Mouse (Mus musculus): ENCODE measurements around the gene Atp2b1. TPM values are rescaled to one million over a fixed set of nuclear protein-coding genes. Genes with fewer than 3 reads are reported as not detected.

Atp2b1 gene
- polyA plus RNA-seq, 1 experiment from 2014 or later = 171 TPM

GRCm38 (mm10) chr10:98948096-98948495 is 33.9 kb downstream of the Atp2b1 start:
- Histone ChIP-seq H3K27me3 (replicated peaks; ENCODE audit: control insufficient read depth, insufficient read depth, low read length) (no peaks in the 10 kb centered on the region), H3K36me3 (ENCODE audit: control insufficient read depth, insufficient read depth, low read length) (no peaks in the 10 kb centered on the region), H3K4me1 (replicated peaks; ENCODE audit: control insufficient read depth, insufficient read depth, low read length) (peaks cover 5% of the 10 kb centered on the region; the same call in 1 of the 2 replicates), H3K9ac (ENCODE audit: low read length) (no peak overlapping the region), H3K27ac (ENCODE audit: low read depth) (no peak overlapping the region), H3K4me2 (ENCODE audit: low read length) (no peak overlapping the region), H3K4me3 (ENCODE audit: low read depth, low read length) (no peak overlapping the region), H3K9me3 (ENCODE audit: control insufficient read depth, low read length) (no peaks in the 10 kb centered on the region)
- ATAC-seq (replicated peaks; ENCODE audit: low FRiP score, low TSS enrichment, low read depth) (no peak), DNase-seq (ENCODE audit: low spot score) (no peak)
- WGBS = 82% methylated on average over 5 of the region's 5 CpGs

DNA sequence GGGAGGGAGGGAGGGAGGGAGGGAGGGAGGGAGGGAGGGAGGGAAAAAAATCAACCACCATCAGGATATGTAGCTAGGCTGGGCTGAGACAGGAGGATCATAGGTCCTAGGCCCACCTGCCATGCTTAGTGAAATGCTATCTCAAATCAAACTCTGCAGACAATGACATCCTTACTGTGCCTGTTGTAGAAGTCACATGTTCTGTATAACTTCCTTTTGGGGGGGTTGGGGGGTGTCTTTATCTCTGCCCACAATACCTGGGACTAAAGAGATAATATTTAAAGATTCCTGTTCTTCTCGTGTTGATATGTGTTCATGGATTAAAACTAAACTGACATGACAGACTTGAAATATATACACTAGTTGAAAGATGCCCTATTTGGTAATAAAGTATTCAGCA is 35.5 kb downstream of the Atp2b1 start:
- no peaks in the 10 kb centered on the region for H3K9me3 ChIP-seq (ENCODE audit: control insufficient read depth, low read length)
- no peak overlapping the region for H3K4me3 ChIP-seq (ENCODE audit: low read depth, low read length)
- no peaks in the 10 kb centered on the region for H3K36me3 ChIP-seq (ENCODE audit: control insufficient read depth, insufficient read depth, low read length)
- WGBS = 49% methylated on average over 1 of the region's 1 CpGs
- no peak for ATAC-seq (replicated peaks; ENCODE audit: low FRiP score, low TSS enrichment, low read depth)
- no peak overlapping the region for H3K27ac ChIP-seq (ENCODE audit: low read depth)
- H3K27me3 ChIP-seq (replicated peaks; ENCODE audit: control insufficient read depth, insufficient read depth, low read length) = no peaks in the 10 kb centered on the region
- H3K9ac ChIP-seq (ENCODE audit: low read length) = no peak overlapping the region
- H3K4me1 ChIP-seq (replicated peaks; ENCODE audit: control insufficient read depth, insufficient read depth, low read length) = peaks cover 5% of the 10 kb centered on the region; the same call in 1 of the 2 replicates
- H3K4me2 ChIP-seq (ENCODE audit: low read length) = no peak overlapping the region
- DNase-seq (ENCODE audit: low spot score) = no peak

DNA sequence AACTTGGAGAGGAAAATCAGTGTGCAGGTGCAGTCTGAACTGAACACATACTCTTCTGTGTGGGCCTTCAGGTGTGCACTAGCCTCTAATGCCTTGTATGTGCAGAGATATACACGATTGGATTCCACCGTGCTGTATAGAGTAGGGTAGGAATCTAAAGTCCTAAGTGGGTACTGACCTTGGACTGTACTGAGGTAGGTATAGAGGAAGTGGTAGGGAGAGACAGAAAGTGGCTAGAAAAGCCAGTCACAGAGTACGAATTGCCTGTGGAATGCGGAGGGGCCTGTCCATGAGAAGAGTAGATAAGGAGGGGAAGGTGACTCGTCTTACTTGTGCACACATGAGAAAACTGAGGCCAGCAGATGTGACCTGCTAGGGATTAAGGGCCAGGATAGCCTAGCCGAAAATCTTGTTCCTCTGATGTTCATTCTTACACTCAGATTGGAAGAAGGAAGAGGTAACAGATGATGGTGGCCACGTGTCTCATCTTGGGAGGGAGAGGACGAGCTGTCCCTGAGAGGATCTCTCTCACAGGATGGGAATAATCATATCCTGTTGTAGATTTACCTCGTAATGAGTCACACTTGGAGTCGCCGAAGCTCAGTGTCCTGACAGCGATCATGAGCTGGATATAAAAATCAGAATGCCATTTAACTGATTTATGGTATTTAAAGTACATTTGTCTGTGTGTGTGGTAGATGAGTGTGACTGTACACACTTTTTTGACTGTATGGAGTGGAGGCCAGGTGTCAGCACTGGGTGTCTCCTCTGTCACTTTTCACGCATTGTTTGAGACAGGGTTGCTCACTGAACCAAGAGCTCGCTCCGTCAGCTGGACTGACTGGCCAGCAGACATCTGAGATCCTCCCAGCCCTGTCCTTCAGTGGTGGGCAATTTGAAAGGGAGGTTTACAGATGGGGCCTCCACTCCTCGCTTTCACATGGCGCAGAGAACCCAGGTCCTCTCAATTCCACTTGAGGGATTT is 37.4 kb downstream of the Atp2b1 start:
- WGBS = 79% methylated on average over 17 of the region's 17 CpGs
- no peak overlapping the region for H3K9ac ChIP-seq (ENCODE audit: low read length)
- H3K4me2 ChIP-seq (ENCODE audit: low read length) = no peak overlapping the region
- no peak overlapping the region for H3K4me3 ChIP-seq (ENCODE audit: low read depth, low read length)
- H3K27ac ChIP-seq (ENCODE audit: low read depth) = no peak overlapping the region
- DNase-seq (ENCODE audit: low spot score) = no peak
- H3K9me3 ChIP-seq (ENCODE audit: control insufficient read depth, low read length) = no peaks in the 10 kb centered on the region
- H3K4me1 ChIP-seq (replicated peaks; ENCODE audit: control insufficient read depth, insufficient read depth, low read length) = peaks cover 5% of the 10 kb centered on the region; the same call in 1 of the 2 replicates
- no peaks in the 10 kb centered on the region for H3K27me3 ChIP-seq (replicated peaks; ENCODE audit: control insufficient read depth, insufficient read depth, low read length)
- no peaks in the 10 kb centered on the region for H3K36me3 ChIP-seq (ENCODE audit: control insufficient read depth, insufficient read depth, low read length)
- ATAC-seq (replicated peaks; ENCODE audit: low FRiP score, low TSS enrichment, low read depth) = no peak

- Histone ChIP-seq H3K9me3 (ENCODE audit: control insufficient read depth, low read length) (no peaks in the 10 kb centered on the region), H3K27me3 (replicated peaks; ENCODE audit: control insufficient read depth, insufficient read depth, low read length) (no peaks in the 10 kb centered on the region), H3K4me3 (ENCODE audit: low read depth, low read length) (no peak overlapping the region), H3K4me1 (replicated peaks; ENCODE audit: control insufficient read depth, insufficient read depth, low read length) (no peaks in the 10 kb centered on the region; the same call in 1 of the 2 replicates), H3K27ac (ENCODE audit: low read depth) (no peak overlapping the region), H3K4me2 (ENCODE audit: low read length) (no peak overlapping the region), H3K36me3 (ENCODE audit: control insufficient read depth, insufficient read depth, low read length) (no peaks in the 10 kb centered on the region), H3K9ac (ENCODE audit: low read length) (no peak overlapping the region)
- ATAC-seq (replicated peaks; ENCODE audit: low FRiP score, low TSS enrichment, low read depth) (no peak), DNase-seq (ENCODE audit: low spot score) (no peak)
- WGBS = 85% methylated on average over 12 of the region's 12 CpGs
Observed at GRCm38 (mm10) chr10:98954230-98954993, 40.2 kb downstream of the Atp2b1 start.

- H3K27me3 ChIP-seq (replicated peaks; ENCODE audit: control insufficient read depth, insufficient read depth, low read length) = no peaks in the 10 kb centered on the region
- no peaks in the 10 kb centered on the region; the same call in 1 of the 2 replicates for H3K4me1 ChIP-seq (replicated peaks; ENCODE audit: control insufficient read depth, insufficient read depth, low read length)
- no peaks in the 10 kb centered on the region for H3K9me3 ChIP-seq (ENCODE audit: control insufficient read depth, low read length)
- ATAC-seq (replicated peaks; ENCODE audit: low FRiP score, low TSS enrichment, low read depth) (no peak), DNase-seq (ENCODE audit: low spot score) (no peak)
- no peaks in the 10 kb centered on the region for H3K36me3 ChIP-seq (ENCODE audit: control insufficient read depth, insufficient read depth, low read length)
- WGBS = 89% methylated on average over 3 of the region's 3 CpGs
- H3K9ac ChIP-seq (ENCODE audit: low read length) = no peak overlapping the region
- H3K27ac ChIP-seq (ENCODE audit: low read depth) = no peak overlapping the region
- no peak overlapping the region for H3K4me3 ChIP-seq (ENCODE audit: low read depth, low read length)
- H3K4me2 ChIP-seq (ENCODE audit: low read length) = no peak overlapping the region
Observed at GRCm38 (mm10) chr10:98956124-98956523, 41.9 kb downstream of the Atp2b1 start.

- Histone ChIP-seq H3K9me3 (ENCODE audit: control insufficient read depth, low read length) (no peaks in the 10 kb centered on the region), H3K9ac (ENCODE audit: low read length) (no peak overlapping the region), H3K27ac (ENCODE audit: low read depth) (no peak overlapping the region), H3K36me3 (ENCODE audit: control insufficient read depth, insufficient read depth, low read length) (no peaks in the 10 kb centered on the region), H3K4me2 (ENCODE audit: low read length) (no peak overlapping the region), H3K4me1 (replicated peaks; ENCODE audit: control insufficient read depth, insufficient read depth, low read length) (no peaks in the 10 kb centered on the region; the same call in 1 of the 2 replicates), H3K27me3 (replicated peaks; ENCODE audit: control insufficient read depth, insufficient read depth, low read length) (no peaks in the 10 kb centered on the region), H3K4me3 (ENCODE audit: low read depth, low read length) (no peak overlapping the region)
- 53% methylated on average over 4 of the region's 4 CpGs for WGBS
- ATAC-seq (replicated peaks; ENCODE audit: low FRiP score, low TSS enrichment, low read depth) (no peak), DNase-seq (ENCODE audit: low spot score) (no peak)
Observed at GRCm38 (mm10) chr10:98958752-98959151, 44.5 kb downstream of the Atp2b1 start.

DNA sequence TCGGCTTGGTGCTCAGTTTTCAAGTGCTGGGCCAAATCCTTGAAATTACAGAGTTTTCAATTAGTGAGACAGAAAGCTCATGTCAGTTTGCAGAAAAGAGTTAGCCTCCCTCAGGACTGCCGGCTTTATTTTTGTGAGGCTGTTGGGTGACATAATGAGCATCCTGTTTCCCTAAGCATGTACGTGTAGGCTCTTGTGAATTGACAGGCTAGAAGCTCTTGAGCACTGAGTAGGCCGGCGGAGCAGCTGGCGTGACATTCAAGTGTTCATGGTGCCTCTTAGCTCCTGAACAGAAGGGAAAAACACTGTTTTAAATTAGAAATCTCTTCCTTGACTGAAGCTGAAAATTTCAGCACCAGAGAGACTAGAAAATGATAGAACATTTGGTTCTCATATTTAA is 45.2 kb downstream of the Atp2b1 start:
- Histone ChIP-seq H3K4me3 (ENCODE audit: low read depth, low read length) (no peak overlapping the region), H3K9ac (ENCODE audit: low read length) (no peak overlapping the region), H3K4me2 (ENCODE audit: low read length) (no peak overlapping the region), H3K27ac (ENCODE audit: low read depth) (no peak overlapping the region), H3K36me3 (ENCODE audit: control insufficient read depth, insufficient read depth, low read length) (no peaks in the 10 kb centered on the region), H3K27me3 (replicated peaks; ENCODE audit: control insufficient read depth, insufficient read depth, low read length) (no peaks in the 10 kb centered on the region), H3K9me3 (ENCODE audit: control insufficient read depth, low read length) (no peaks in the 10 kb centered on the region), H3K4me1 (replicated peaks; ENCODE audit: control insufficient read depth, insufficient read depth, low read length) (no peaks in the 10 kb centered on the region; the same call in 1 of the 2 replicates)
- DNase-seq (ENCODE audit: low spot score) (no peak), ATAC-seq (replicated peaks; ENCODE audit: low FRiP score, low TSS enrichment, low read depth) (no peak)
- 75% methylated on average over 6 of the region's 6 CpGs for WGBS

GRCm38 (mm10) chr10:98960911-98961310 is 46.7 kb downstream of the Atp2b1 start:
- H3K27me3 ChIP-seq (replicated peaks; ENCODE audit: control insufficient read depth, insufficient read depth, low read length) = no peaks in the 10 kb centered on the region
- H3K27ac ChIP-seq (ENCODE audit: low read depth) = no peak overlapping the region
- no peaks in the 10 kb centered on the region for H3K36me3 ChIP-seq (ENCODE audit: control insufficient read depth, insufficient read depth, low read length)
- H3K4me2 ChIP-seq (ENCODE audit: low read length) = no peak overlapping the region
- H3K4me1 ChIP-seq (replicated peaks; ENCODE audit: control insufficient read depth, insufficient read depth, low read length) = peaks cover 3% of the 10 kb centered on the region; the same call in 1 of the 2 replicates
- ATAC-seq (replicated peaks; ENCODE audit: low FRiP score, low TSS enrichment, low read depth) (no peak), DNase-seq (ENCODE audit: low spot score) (no peak)
- H3K9me3 ChIP-seq (ENCODE audit: control insufficient read depth, low read length) = no peaks in the 10 kb centered on the region
- 44% methylated on average over 5 of the region's 5 CpGs for WGBS
- no peak overlapping the region for H3K9ac ChIP-seq (ENCODE audit: low read length)
- H3K4me3 ChIP-seq (ENCODE audit: low read depth, low read length) = no peak overlapping the region
